Mouse (Mus musculus): ENCODE results near the gene Gm11564. TPM values are rescaled to one million over a fixed set of nuclear protein-coding genes. Genes with fewer than 3 reads are reported as not detected.

Gm11564 gene
- total RNA-seq, 1 experiment from 2014 or later = not detected

Other genes starting within 250 kb of the Gm11564 start
- gene Krtap3-1, start 249.0 kb downstream of the Gm11564 start, total RNA-seq (2017) = not detected in 2 replicates
- not detected in 2 replicates for gene Krtap1-5, start 234.7 kb downstream of the Gm11564 start, total RNA-seq (2017)
- not detected in 2 replicates for gene Krtap1-4, start 232.0 kb downstream of the Gm11564 start, total RNA-seq (2017)
- not detected in 2 replicates for gene Krtap1-3, start 224.3 kb downstream of the Gm11564 start, total RNA-seq (2017)
- not detected in 2 replicates for gene Krtap9-3, start 217.6 kb downstream of the Gm11564 start, total RNA-seq (2017)
- gene Gm11938, start 212.4 kb downstream of the Gm11564 start, total RNA-seq (2017) = not detected in 2 replicates
- gene Gm11937, start 205.5 kb downstream of the Gm11564 start, total RNA-seq (2017) = not detected in 2 replicates
- gene Krtap2-4, start 200.8 kb downstream of the Gm11564 start, total RNA-seq (2017) = not detected in 2 replicates
- gene Gm11562, start 195.2 kb downstream of the Gm11564 start, total RNA-seq (2017) = not detected in 2 replicates
- not detected in 2 replicates for gene Krtap4-1, start 187.4 kb downstream of the Gm11564 start, total RNA-seq (2017)
- not detected in 2 replicates for gene Krtap4-2, start 180.6 kb downstream of the Gm11564 start, total RNA-seq (2017)
- gene Krtap4-7, start 171.6 kb downstream of the Gm11564 start, total RNA-seq (2017) = not detected in 2 replicates
- gene Gm11555, start 165.4 kb downstream of the Gm11564 start, total RNA-seq (2017) = not detected in 2 replicates
- gene Gm11563, start 156.7 kb downstream of the Gm11564 start, total RNA-seq (2017) = not detected in 2 replicates
- not detected in 2 replicates for gene Krtap4-6, start 149.7 kb downstream of the Gm11564 start, total RNA-seq (2017)
- not detected in 2 replicates for gene Gm14190, start 124.9 kb downstream of the Gm11564 start, total RNA-seq (2017)
- gene Gm14180, start 81.4 kb downstream of the Gm11564 start, total RNA-seq (2017) = not detected in 2 replicates
- not detected in 2 replicates for gene Gm11595, start 42.8 kb downstream of the Gm11564 start, total RNA-seq (2017)
- gene Krtap4-8, start 35.0 kb downstream of the Gm11564 start, total RNA-seq (2017) = not detected in 2 replicates
- not detected in 2 replicates for gene Krtap4-9, start 30.5 kb downstream of the Gm11564 start, total RNA-seq (2017)
- not detected in 2 replicates for gene Gm11596, start 22.2 kb downstream of the Gm11564 start, total RNA-seq (2017)
- gene Gm11569, start 16.7 kb downstream of the Gm11564 start, total RNA-seq (2017) = not detected in 2 replicates
- not detected in 2 replicates for gene Gm11554, start 11.2 kb downstream of the Gm11564 start, total RNA-seq (2017)
- gene Krtap4-13, start 5.8 kb downstream of the Gm11564 start, total RNA-seq (2017) = not detected in 2 replicates
- not detected in 2 replicates for gene 2300003K06Rik, start 22.4 kb upstream of the Gm11564 start, total RNA-seq (2017)
- not detected in 2 replicates for gene Krtap4-16, start 35.9 kb upstream of the Gm11564 start, total RNA-seq (2017)
- gene Gm11568, start 42.3 kb upstream of the Gm11564 start, total RNA-seq (2017) = not detected in 2 replicates
- gene Gm11559, start 48.8 kb upstream of the Gm11564 start, total RNA-seq (2017) = not detected in 2 replicates
- not detected in 2 replicates for gene Krtap9-1, start 57.7 kb upstream of the Gm11564 start, total RNA-seq (2017)
- gene Gm11567, start 63.5 kb upstream of the Gm11564 start, total RNA-seq (2017) = not detected in 2 replicates
- gene Krtap31-1, start 92.3 kb upstream of the Gm11564 start, total RNA-seq (2017) = not detected in 2 replicates
- gene Gm11565, start 99.1 kb upstream of the Gm11564 start, total RNA-seq (2017) = not detected in 2 replicates
- not detected in 2 replicates for gene Krtap31-2, start 120.6 kb upstream of the Gm11564 start, total RNA-seq (2017)
- not detected in 2 replicates for gene Krtap9-5, start 132.8 kb upstream of the Gm11564 start, total RNA-seq (2017)
- not detected in 2 replicates for gene Krtap29-1, start 163.4 kb upstream of the Gm11564 start, total RNA-seq (2017)
- not detected in 2 replicates for gene Krtap16-1, start 170.9 kb upstream of the Gm11564 start, total RNA-seq (2017)
- not detected in 2 replicates for gene Krtap17-1, start 178.3 kb upstream of the Gm11564 start, total RNA-seq (2017)
- not detected in 2 replicates for gene Krt33a, start 200.5 kb upstream of the Gm11564 start, total RNA-seq (2017)
- gene Krt33b, start 214.2 kb upstream of the Gm11564 start, total RNA-seq (2017) = not detected in 2 replicates
- gene Krt34, start 225.9 kb upstream of the Gm11564 start, total RNA-seq (2017) = not detected in 2 replicates
- not detected in 2 replicates for gene Krt31, start 234.9 kb upstream of the Gm11564 start, total RNA-seq (2017)

Data from common myeloid progenitor, adult 5-6 weeks (primary cell).